9 mouse cellular contexts compared by ENCODE assay signal in genomic region chr3:27690030-27690429, GRCm38 (mm10). TPM values are rescaled to one million over a fixed set of nuclear protein-coding genes. Genes with fewer than 3 reads are reported as not detected.
DNase-seq lines count a peak whose midpoint lies in the region; ATAC-seq lines count a peak whose summit lies in the region.
"Had no signal": no experiment of that assay in that cellular context is flagged by ENCODE, and none has a peak within 500 bp of the region (broad histone marks: within the 10 kb centered on the region; RNA-seq: fewer than 3 reads in every experiment).

No protein-coding gene starts in this region.

- no peak overlapping the region for H3K4me2 ChIP-seq in hindbrain, embryonic 15.5 days
- H3K4me2 ChIP-seq in liver, embryonic 16.5 days (ENCODE audit: low read depth, low read length): peak overlapping the region; percentile 42

- no peaks in the 10 kb centered on the region for H3K9me3 ChIP-seq in hindbrain, embryonic 15.5 days
- 0 out of 2 replicates have a peak, but pooled peaks cover 3% of the 10 kb centered on the region for H3K9me3 ChIP-seq in hindbrain, embryonic 10.5 days
- no peaks in the 10 kb centered on the region for H3K9me3 ChIP-seq in liver, embryonic 16.5 days (replicated peaks; ENCODE audit: control insufficient read depth, low read length)
- H3K9me3 ChIP-seq: G1E had no signal

- 60% methylated on average over 6 of the region's 6 CpGs for WGBS in hindbrain, embryonic 15.5 days
- WGBS in hindbrain, embryonic 10.5 days: 84% methylated on average over 6 of the region's 6 CpGs
- WGBS in liver, embryonic 16.5 days (ENCODE audit: insufficient replicate concordance): 23% methylated on average over 6 of the region's 6 CpGs

- no peak overlapping the region for H3K4me3 ChIP-seq in hindbrain, embryonic 15.5 days
- no peak overlapping the region for H3K4me3 ChIP-seq in hindbrain, embryonic 10.5 days
- H3K4me3 ChIP-seq in liver, embryonic 16.5 days (ENCODE audit: low read depth, low read length): no peak overlapping the region

- ATAC-seq in hindbrain, embryonic 15.5 days (ENCODE audit: low FRiP score, low read depth): 0 out of 2 replicates have a peak, but pooled peaks have one; percentile 11
- peak; percentile 67 to 74 for ATAC-seq in hematopoietic stem cell, adult 5-6 weeks (replicated peaks in 1 of 2; ENCODE audit: insufficient read depth in 1 of 2, low FRiP score in 2 of 2, low TSS enrichment in 1 of 2, low read depth in 1 of 2, poor library complexity in 2 of 2, severe bottlenecking in 2 of 2)
- peak; percentile 75 for ATAC-seq in liver, embryonic 16.5 days (ENCODE audit: low read depth)

- no peaks in the 10 kb centered on the region for H3K27me3 ChIP-seq in hindbrain, embryonic 15.5 days
- H3K27me3 ChIP-seq in hindbrain, embryonic 10.5 days (ENCODE audit: insufficient read depth, poor library complexity, severe bottlenecking): no peaks in the 10 kb centered on the region
- no peaks in the 10 kb centered on the region for H3K27me3 ChIP-seq in liver, embryonic 16.5 days (ENCODE audit: control insufficient read depth, insufficient read depth, low read depth, low read length)

- 0 out of 2 replicates have a peak, but pooled peaks cover 7% of the 10 kb centered on the region for H3K4me1 ChIP-seq in hindbrain, embryonic 15.5 days (replicated peaks)
- H3K4me1 ChIP-seq in hindbrain, embryonic 10.5 days (replicated peaks): peaks cover 18% of the 10 kb centered on the region; the same call in 1 of the 2 replicates
- H3K4me1 ChIP-seq in liver, embryonic 16.5 days (ENCODE audit: control insufficient read depth, low read depth, low read length): peaks cover 43% of the 10 kb centered on the region

- DNase-seq in hindbrain, embryonic 10.5 days (ENCODE audit: low spot score): no peak
- peak; percentile 54 for DNase-seq in MN1 (ENCODE audit: low spot score)
- peak; percentile 67 for DNase-seq in fibroblast of lung, adult 2 months (ENCODE audit: low read depth)
- peak; percentile 76 for DNase-seq in skeletal muscle tissue, adult 2 months (ENCODE audit: low read depth, low spot score)
- DNase-seq in embryo, embryonic 10 days (ENCODE audit: low spot score): no peak

- no peak overlapping the region for H3K9ac ChIP-seq in hindbrain, embryonic 15.5 days
- 0 out of 2 replicates have a peak overlapping the region, but pooled peaks have one; percentile 10 for H3K9ac ChIP-seq in liver, embryonic 16.5 days (ENCODE audit: low read depth, low read length)

- peak overlapping the region; percentile 18; the same call in 1 of the 2 replicates for H3K27ac ChIP-seq in hindbrain, embryonic 15.5 days (replicated peaks)
- no peak overlapping the region for H3K27ac ChIP-seq in hindbrain, embryonic 10.5 days
- peak overlapping the region; percentile 80 for H3K27ac ChIP-seq in liver, embryonic 16.5 days (ENCODE audit: low read length)

- H3K36me3 ChIP-seq in hindbrain, embryonic 15.5 days: no peaks in the 10 kb centered on the region
- peaks cover 7% of the 10 kb centered on the region; the same call in 1 of the 2 replicates for H3K36me3 ChIP-seq in hindbrain, embryonic 10.5 days
- no peaks in the 10 kb centered on the region for H3K36me3 ChIP-seq in liver, embryonic 16.5 days (ENCODE audit: control insufficient read depth, insufficient read depth)
- H3K36me3 ChIP-seq: G1E had no signal

RNA-seq across cellular contexts. Expression of gene Fndc3b, which starts 21.1 kb away (rescaled TPM):
- polyA plus RNA-seq in hindbrain, embryonic 15.5 days (2015; fragmentation: Nextera tagmentation; extraction: Ambion mirVana): 7.5 and 8.5 TPM in 2 replicates
- polyA plus RNA-seq in hindbrain, embryonic 10.5 days (2016; fragmentation: Nextera tagmentation; extraction: Ambion mirVana): 9.4 and 11.2 TPM in 2 replicates
- total RNA-seq in hematopoietic stem cell, adult 5-6 weeks (2017): 6.5 and 7.3 TPM in 2 replicates
- polyA plus RNA-seq in liver, embryonic 16.5 days (2015; fragmentation: Nextera tagmentation; extraction: Ambion mirVana): 10.5 and 13.2 TPM in 2 replicates
- polyA plus RNA-seq: G1E had no signal

Comparison
In these comparisons a context has a peak if more than half of its experiments do, and no peak if none do; other contexts are left out.
1. ATAC-seq: peak in every context shown above with its lines; median percentile 75 in liver, embryonic 16.5 days; 70 in hematopoietic stem cell, adult 5-6 weeks; 11 in hindbrain, embryonic 15.5 days.
2. DNase-seq: peak in MN1 (single experiment), fibroblast of lung, adult 2 months (single experiment) and skeletal muscle tissue, adult 2 months (single experiment); none in hindbrain, embryonic 10.5 days (single experiment) and embryo, embryonic 10 days (single experiment).